ENCODE assay signal across 19 mouse cellular contexts in genomic region chr14:102907411-102908103, GRCm38 (mm10).
DNase-seq lines count a peak whose midpoint lies in the region; ATAC-seq lines count a peak whose summit lies in the region.
"Had no signal": no experiment of that assay in that cellular context is flagged by ENCODE, and none has a peak within 500 bp of the region (broad histone marks: within the 10 kb centered on the region; RNA-seq: fewer than 3 reads in every experiment).

No protein-coding gene starts in this region.

- intact Hi-C loops in heart, postnatal 14 days (cut with DNase I) = loop anchor here (5.0 kb wide), 1 partner anchor 75 kb away; the partner anchor contains the start of gene Kctd12

- DNase-seq in heart, adult 11 months = peak; percentile 89
- no peak for DNase-seq in heart, postnatal 14 days
- DNase-seq in lung, postnatal 36 days = peak; percentile 22
- DNase-seq in lung, postnatal 4 days = no peak
- DNase-seq in splenic B cell, adult 2 months (ENCODE audit: low read depth, low spot score) = peak; percentile 73
- DNase-seq in MN1 (ENCODE audit: low spot score) = no peak
- DNase-seq in layer of hippocampus, postnatal 10 days (ENCODE audit: low spot score in 2 of 2) = no peak
- DNase-seq: cerebellum, postnatal 10 days; gastrocnemius, postnatal 10 days; heart, postnatal 36 days; kidney, postnatal 10 days; midbrain, embryonic 14.5 days; right cerebral cortex, adult 18-20 months had no signal

- no peaks in the 10 kb centered on the region for H3K27me3 ChIP-seq in splenic B cell, adult 2 months (ENCODE audit: control insufficient read depth, insufficient read depth, low read length, poor library complexity, severe bottlenecking)
- H3K27me3 ChIP-seq: liver, embryonic 13.5 days had no signal

- no peaks in the 10 kb centered on the region for H3K36me3 ChIP-seq in splenic B cell, adult 2 months (ENCODE audit: control insufficient read depth, insufficient read depth, low read length, poor library complexity, severe bottlenecking)
- H3K36me3 ChIP-seq: liver, embryonic 13.5 days had no signal

- peak; percentile 48 to 72; a peak in 2 of 4 replicates for ATAC-seq in hematopoietic stem cell, adult 5-6 weeks (replicated peaks in 1 of 2; ENCODE audit: insufficient read depth in 1 of 2, low FRiP score in 2 of 2, low TSS enrichment in 1 of 2, low read depth in 1 of 2, poor library complexity in 2 of 2, severe bottlenecking in 2 of 2)
- ATAC-seq: activated CD4-positive, CD25-positive, alpha-beta regulatory T cell, adult 4 months; hindbrain, embryonic 16.5 days; intestine, postnatal 0 days; Patski had no signal

Comparison
In these comparisons a context has a peak if more than half of its experiments do, and no peak if none do; other contexts are left out.
1. DNase-seq: peak in heart, adult 11 months (single experiment), lung, postnatal 36 days (single experiment) and splenic B cell, adult 2 months (single experiment); none in heart, postnatal 14 days (0 of 2), lung, postnatal 4 days (0 of 2), MN1 (single experiment) and layer of hippocampus, postnatal 10 days (0 of 2).